Comparison of ENCODE assay signal across 8 mouse cellular contexts in the genomic region with DNA sequence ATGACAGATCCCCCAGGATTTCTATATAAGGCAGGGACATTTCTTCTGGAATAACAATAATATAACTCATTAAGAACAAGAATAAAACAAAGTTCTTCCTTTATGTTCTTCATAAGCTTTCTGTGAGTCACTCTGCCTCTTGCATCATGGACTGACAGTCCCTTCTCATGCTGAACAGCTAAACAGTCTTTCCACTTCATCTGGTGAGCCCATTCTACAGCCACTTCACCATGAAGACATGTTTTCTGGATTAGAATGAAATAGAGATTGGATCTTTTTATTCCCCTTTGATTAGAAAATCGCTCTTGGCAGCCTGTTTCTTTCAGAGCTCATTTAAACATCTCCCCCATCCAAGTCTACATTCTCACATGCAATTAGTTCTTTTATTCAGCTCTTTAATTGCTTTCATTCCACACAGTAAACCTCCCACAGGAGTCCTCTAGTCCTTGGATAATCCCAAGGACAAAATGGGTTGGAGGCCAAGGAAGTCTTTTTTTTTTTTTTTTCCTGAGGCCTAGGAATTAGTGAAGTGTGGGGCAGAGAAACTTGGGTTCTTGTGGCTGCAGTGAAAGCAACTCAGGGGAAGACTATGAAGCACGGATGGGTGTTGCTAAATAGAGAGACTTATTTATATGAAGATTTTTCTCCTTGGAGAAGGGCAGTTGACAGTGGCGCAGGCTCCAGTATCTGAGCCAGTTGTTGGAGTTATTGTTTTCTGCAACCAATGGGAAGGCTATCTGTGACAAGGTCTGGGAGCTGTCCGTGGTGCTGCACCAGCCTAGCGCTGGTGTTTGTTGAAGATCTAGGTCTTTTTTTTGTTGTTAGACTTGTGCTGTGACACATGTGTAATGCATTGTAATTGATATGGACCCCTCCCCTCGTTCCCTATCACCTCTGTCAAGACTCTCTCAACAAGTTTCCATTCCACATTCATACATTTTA.
DNase-seq lines count a peak whose midpoint lies in the region; ATAC-seq and TF ChIP-seq lines count a peak whose summit lies in the region.

No protein-coding gene starts in this region.

- DNase-seq in kidney, adult 2 months = peak; percentile 8
- DNase-seq in kidney, adult 11 months = no peak
- peak; percentile 83 for DNase-seq in NIH3T3 (ENCODE audit: low read depth)
- DNase-seq in frontal cortex, adult 2 months (ENCODE audit: extremely low spot score in 1 of 2, low spot score in 1 of 2) = no peak
- no peak for DNase-seq in MN1 (ENCODE audit: low spot score)
- DNase-seq in gastrocnemius, postnatal 25 days = no peak

- no peak overlapping the region for H3K4me2 ChIP-seq in forebrain, embryonic 13.5 days
- no peak overlapping the region for H3K4me2 ChIP-seq in myocyte (ENCODE audit: low read depth)

- peak; percentile 72 for ATAC-seq in forebrain, embryonic 13.5 days

- no peak overlapping the region for H3ac ChIP-seq in myocyte (ENCODE audit: control insufficient read depth, insufficient read length)

- no peaks in the 10 kb centered on the region for H3K4me1 ChIP-seq in kidney, adult 2 months (ENCODE audit: control insufficient read depth, insufficient read depth, low read length)
- no peaks in the 10 kb centered on the region for H3K4me1 ChIP-seq in forebrain, embryonic 13.5 days

- TF ChIP-seq CTCF in kidney, adult 2 months (conservative IDR thresholded peaks at IDR 0.05; ENCODE audit: insufficient read depth, insufficient read length, low read depth, low read length) = no peak

- no peaks in the 10 kb centered on the region for H3K9me3 ChIP-seq in forebrain, embryonic 13.5 days (replicated peaks)

- H3K79me2 ChIP-seq in myocyte (ENCODE audit: control insufficient read depth, insufficient read depth) = no peaks in the 10 kb centered on the region

- TF ChIP-seq POLR2A in kidney, adult 2 months (IDR thresholded peaks at IDR 0.05; ENCODE audit: low read depth, low read length) = no peak
- no peak for TF ChIP-seq POLR2A in myocyte (IDR thresholded peaks at IDR 0.05; ENCODE audit: insufficient read length, low read depth)

- no peak overlapping the region for H3K9ac ChIP-seq in forebrain, embryonic 13.5 days

- 19% methylated on average over 6 of the region's 6 CpGs for WGBS in kidney, adult 2 months
- WGBS in forebrain, embryonic 13.5 days = 8% methylated on average over 6 of the region's 6 CpGs

- no peak overlapping the region for H3K27ac ChIP-seq in kidney, adult 2 months (ENCODE audit: insufficient read depth, low read depth, low read length)
- H3K27ac ChIP-seq in forebrain, embryonic 13.5 days = no peak overlapping the region

- H3K4me3 ChIP-seq in kidney, adult 2 months (ENCODE audit: insufficient read depth, low read depth, low read length) = no peak overlapping the region
- H3K4me3 ChIP-seq in forebrain, embryonic 13.5 days = no peak overlapping the region
- H3K4me3 ChIP-seq in myocyte = no peak overlapping the region

- H3K36me3 ChIP-seq in kidney, adult 2 months (ENCODE audit: control insufficient read depth, insufficient read depth, low read length) = no peaks in the 10 kb centered on the region
- no peaks in the 10 kb centered on the region for H3K36me3 ChIP-seq in forebrain, embryonic 13.5 days (ENCODE audit: poor library complexity, severe bottlenecking)
- no peaks in the 10 kb centered on the region for H3K36me3 ChIP-seq in myocyte (ENCODE audit: control insufficient read depth, insufficient read depth)

- H3K27me3 ChIP-seq in kidney, adult 2 months (replicated peaks; ENCODE audit: control insufficient read depth, insufficient read depth, low read length) = no peaks in the 10 kb centered on the region
- H3K27me3 ChIP-seq in forebrain, embryonic 13.5 days = peaks cover 10% of the 10 kb centered on the region; the same call in 1 of the 2 replicates
- no peaks in the 10 kb centered on the region for H3K27me3 ChIP-seq in myocyte (ENCODE audit: control insufficient read depth, insufficient read depth, insufficient read length)

TF ChIP-seq in myocyte, 11 proteins besides CTCF, POLR2A, EP300 and RAD21:
- peak; percentile 90 for TF ChIP-seq REST (IDR thresholded peaks at IDR 0.05; ENCODE audit: insufficient read depth, insufficient read length)
- TF ChIP-seq MYOG (IDR thresholded peaks at IDR 0.05; ENCODE audit: control insufficient read depth in 1 of 3, insufficient read depth in 1 of 3, insufficient read length in 2 of 3, low read depth in 2 of 3) = no peak

Comparison
In these comparisons a context has a peak if more than half of its experiments do, and no peak if none do; other contexts are left out.
1. DNase-seq: peak in kidney, adult 2 months (single experiment) and NIH3T3 (single experiment); none in kidney, adult 11 months (single experiment), frontal cortex, adult 2 months (0 of 2), MN1 (single experiment) and gastrocnemius, postnatal 25 days (single experiment).